Mouse (Mus musculus): ENCODE results near the gene Slc4a7. TPM values are rescaled to one million over a fixed set of nuclear protein-coding genes. Genes with fewer than 3 reads are reported as not detected.
"Not testable (repeated sequence)": the region's sequence is repeated elsewhere in the genome, so short reads cannot be mapped to it uniquely, and the experiment has no call there.

Slc4a7 gene
- polyA plus RNA-seq, 1 experiment from 2014 or later = 48.8 TPM

GRCm38 (mm10) chr14:14803115-14803514, 101.0 kb downstream of the Slc4a7 start, which contains the start of gene Nek10:
Nek10 (plus strand) TSS chr14:14803415.
- H3K9me3 ChIP-seq; H3K4me1 ChIP-seq; H3K4me2 ChIP-seq (replicated peaks); H3K27me3 ChIP-seq; H3K9ac ChIP-seq (replicated peaks); ATAC-seq (ENCODE audit: low FRiP score, low read depth); H3K27ac ChIP-seq (replicated peaks); H3K4me3 ChIP-seq: not testable (repeated sequence)
- WGBS = 72% methylated on average over 2 of the region's 2 CpGs
- H3K36me3 ChIP-seq = peaks cover 15% of the 10 kb centered on the region

GRCm38 (mm10) chr14:14803921-14804517, 101.9 kb downstream of the Slc4a7 start:
- Histone ChIP-seq H3K27ac (replicated peaks) (no peak overlapping the region), H3K4me2 (replicated peaks) (no peak overlapping the region), H3K9ac (replicated peaks) (no peak overlapping the region), H3K27me3 (no peaks in the 10 kb centered on the region), H3K36me3 (peaks cover 12% of the 10 kb centered on the region), H3K9me3 (no peaks in the 10 kb centered on the region), H3K4me1 (no peaks in the 10 kb centered on the region), H3K4me3 (no peak overlapping the region)
- peak; percentile 64 for ATAC-seq (ENCODE audit: low FRiP score, low read depth)
- 19% methylated on average over 10 of the region's 10 CpGs for WGBS

- no peak overlapping the region for H3K9ac ChIP-seq (replicated peaks)
- ATAC-seq (ENCODE audit: low FRiP score, low read depth) = peak; percentile 39; the same call in 1 of the 2 replicates
- WGBS = 74% methylated on average over 5 of the region's 5 CpGs
Observed at GRCm38 (mm10) chr14:14804518-14805212, 102.6 kb downstream of the Slc4a7 start.

GRCm38 (mm10) chr14:14832520-14833240, 130.6 kb downstream of the Slc4a7 start:
- 83% methylated on average over 12 of the region's 12 CpGs for WGBS
- Histone ChIP-seq H3K9me3 (no peaks in the 10 kb centered on the region), H3K36me3 (no peaks in the 10 kb centered on the region), H3K27ac (replicated peaks) (no peak overlapping the region), H3K27me3 (no peaks in the 10 kb centered on the region), H3K4me2 (replicated peaks) (no peak overlapping the region), H3K4me3 (no peak overlapping the region), H3K9ac (replicated peaks) (no peak overlapping the region), H3K4me1 (no peaks in the 10 kb centered on the region)
- no peak for ATAC-seq (ENCODE audit: low FRiP score, low read depth)

More at GRCm38 (mm10) chr14:14804518-14805212, 102.6 kb downstream of the Slc4a7 start:
- H3K27ac ChIP-seq (replicated peaks) = no peak overlapping the region
- no peaks in the 10 kb centered on the region for H3K9me3 ChIP-seq
- H3K4me1 ChIP-seq = no peaks in the 10 kb centered on the region
- H3K4me2 ChIP-seq (replicated peaks) = no peak overlapping the region
- H3K36me3 ChIP-seq = peaks cover 12% of the 10 kb centered on the region
- H3K4me3 ChIP-seq = no peak overlapping the region
- H3K27me3 ChIP-seq = no peaks in the 10 kb centered on the region

GRCm38 (mm10) chr14:14833498-14833897, 131.4 kb downstream of the Slc4a7 start:
- Histone ChIP-seq H3K4me2 (replicated peaks) (no peak overlapping the region), H3K27ac (replicated peaks) (no peak overlapping the region), H3K4me3 (no peak overlapping the region), H3K36me3 (no peaks in the 10 kb centered on the region), H3K4me1 (no peaks in the 10 kb centered on the region), H3K9me3 (no peaks in the 10 kb centered on the region), H3K27me3 (no peaks in the 10 kb centered on the region), H3K9ac (replicated peaks) (no peak overlapping the region)
- 83% methylated on average over 1 of the region's 1 CpGs for WGBS
- no peak for ATAC-seq (ENCODE audit: low FRiP score, low read depth)

GRCm38 (mm10) chr14:14834266-14834665, 132.2 kb downstream of the Slc4a7 start:
- Histone ChIP-seq H3K27ac (replicated peaks) (no peak overlapping the region), H3K9ac (replicated peaks) (no peak overlapping the region), H3K4me2 (replicated peaks) (no peak overlapping the region), H3K27me3 (no peaks in the 10 kb centered on the region), H3K36me3 (no peaks in the 10 kb centered on the region), H3K4me1 (no peaks in the 10 kb centered on the region), H3K4me3 (no peak overlapping the region), H3K9me3 (no peaks in the 10 kb centered on the region)
- 88% methylated on average over 2 of the region's 2 CpGs for WGBS
- ATAC-seq (ENCODE audit: low FRiP score, low read depth) = no peak

GRCm38 (mm10) chr14:14837627-14838026, 135.5 kb downstream of the Slc4a7 start:
- H3K27me3 ChIP-seq = no peaks in the 10 kb centered on the region

GRCm38 (mm10) chr14:14838109-14838508, 136.0 kb downstream of the Slc4a7 start:
- Histone ChIP-seq H3K27me3 (no peaks in the 10 kb centered on the region), H3K36me3 (no peaks in the 10 kb centered on the region), H3K4me2 (replicated peaks) (no peak overlapping the region), H3K27ac (replicated peaks) (no peak overlapping the region), H3K4me1 (no peaks in the 10 kb centered on the region), H3K9me3 (no peaks in the 10 kb centered on the region), H3K4me3 (no peak overlapping the region), H3K9ac (replicated peaks) (no peak overlapping the region)
- ATAC-seq (ENCODE audit: low FRiP score, low read depth) = no peak
- 70% methylated on average over 1 of the region's 1 CpGs for WGBS

More at GRCm38 (mm10) chr14:14837627-14838026, 135.5 kb downstream of the Slc4a7 start:
- H3K4me2 ChIP-seq (replicated peaks) = no peak overlapping the region
- 88% methylated on average over 4 of the region's 4 CpGs for WGBS
- H3K9me3 ChIP-seq = no peaks in the 10 kb centered on the region
- no peak for ATAC-seq (ENCODE audit: low FRiP score, low read depth)
- H3K27ac ChIP-seq (replicated peaks) = no peak overlapping the region
- no peak overlapping the region for H3K9ac ChIP-seq (replicated peaks)
- no peaks in the 10 kb centered on the region for H3K36me3 ChIP-seq
- no peaks in the 10 kb centered on the region for H3K4me1 ChIP-seq
- H3K4me3 ChIP-seq = no peak overlapping the region

GRCm38 (mm10) chr14:14842734-14843530, 140.9 kb downstream of the Slc4a7 start:
- Histone ChIP-seq H3K27me3 (no peaks in the 10 kb centered on the region), H3K4me2 (replicated peaks) (no peak overlapping the region), H3K9ac (replicated peaks) (no peak overlapping the region), H3K4me3 (no peak overlapping the region), H3K27ac (replicated peaks) (no peak overlapping the region), H3K9me3 (no peaks in the 10 kb centered on the region), H3K36me3 (no peaks in the 10 kb centered on the region), H3K4me1 (no peaks in the 10 kb centered on the region)
- WGBS = 82% methylated on average over 8 of the region's 8 CpGs
- no peak for ATAC-seq (ENCODE audit: low FRiP score, low read depth)

Data from midbrain, embryonic 12.5 days (tissue).